13 mouse cellular contexts compared by ENCODE assay signal in genomic region chr2:81549158-81549557, GRCm38 (mm10).
DNase-seq lines count a peak whose midpoint lies in the region; ATAC-seq and TF ChIP-seq lines count a peak whose summit lies in the region.
"Had no signal": no experiment of that assay in that cellular context is flagged by ENCODE, and none has a peak within 500 bp of the region (broad histone marks: within the 10 kb centered on the region; RNA-seq: fewer than 3 reads in every experiment).

No protein-coding gene starts in this region.

- DNase-seq in cerebellum, postnatal 4 days (ENCODE audit: low spot score in 2 of 2), result no peak
- peak; percentile 6 to 7 for DNase-seq in left cerebral cortex, postnatal 36 days (ENCODE audit: low spot score in 2 of 2)
- no peak for DNase-seq in left cerebral cortex, adult 2 months (ENCODE audit: extremely low spot score in 1 of 2, low spot score in 2 of 2)
- DNase-seq in cerebellum, adult 2 months, result peak; percentile 28 to 65
- peak; percentile 13 to 32 for DNase-seq in layer of hippocampus, adult 8-10 months (ENCODE audit: low spot score in 2 of 2)
- DNase-seq in lung, postnatal 4 days, result no peak
- no peak for DNase-seq in ovary, adult 18-20 months (ENCODE audit: low spot score)
- DNase-seq: adrenal gland, adult 8-10 months; kidney, adult 9 months; thymus, postnatal 14 days had no signal

- TF ChIP-seq POLR2A in cerebellum, adult 2 months (IDR thresholded peaks at IDR 0.05; ENCODE audit: borderline replicate concordance, insufficient read depth, low read length), result no peak

- H3K4me3 ChIP-seq in left cerebral cortex, adult 2 months, result no peak overlapping the region
- H3K4me3 ChIP-seq in cerebellum, adult 2 months (replicated peaks; ENCODE audit: insufficient read depth, low read depth, low read length), result no peak overlapping the region
- H3K4me3 ChIP-seq: embryonic facial prominence, embryonic 10.5 days had no signal

- intact Hi-C loops in left cerebral cortex, postnatal 36 days (cut with DNase I), result no loop called here
- intact Hi-C loops in left cerebral cortex, adult 2 months (cut with DNase I), result no loop called here

- TF ChIP-seq CTCF in left cerebral cortex, adult 2 months (IDR thresholded peaks at IDR 0.05), result no peak
- no peak for TF ChIP-seq CTCF in cerebellum, adult 2 months (IDR thresholded peaks at IDR 0.05; ENCODE audit: borderline replicate concordance, insufficient read depth, low read depth, low read length)

- WGBS in cerebellum, adult 2 months, result 10% methylated on average over 2 of the region's 2 CpGs

- no peak overlapping the region for H3K27ac ChIP-seq in left cerebral cortex, adult 2 months
- H3K27ac ChIP-seq in cerebellum, adult 2 months (ENCODE audit: insufficient read depth, low read length), result no peak overlapping the region
- H3K27ac ChIP-seq: embryonic facial prominence, embryonic 10.5 days had no signal

- no peaks in the 10 kb centered on the region for H3K4me1 ChIP-seq in cerebellum, adult 2 months (ENCODE audit: control insufficient read depth, insufficient read depth, low read length)
- H3K4me1 ChIP-seq: embryonic facial prominence, embryonic 10.5 days had no signal

- ATAC-seq in cerebellum, adult (ENCODE audit: insufficient number of reproducible peaks, low FRiP score, low TSS enrichment), result peak; percentile 91; the same call in 1 of the 2 replicates
- ATAC-seq: lung, postnatal 0 days had no signal

- no peaks in the 10 kb centered on the region for H3K27me3 ChIP-seq in cerebellum, adult 2 months (ENCODE audit: control insufficient read depth, insufficient read depth, low read length)

Comparison
In these comparisons a context has a peak if more than half of its experiments do, and no peak if none do; other contexts are left out.
1. DNase-seq: peak in left cerebral cortex, postnatal 36 days (2 of 2), cerebellum, adult 2 months (2 of 2) and layer of hippocampus, adult 8-10 months (2 of 2); none in cerebellum, postnatal 4 days (0 of 2), left cerebral cortex, adult 2 months (0 of 2), lung, postnatal 4 days (0 of 2) and ovary, adult 18-20 months (single experiment).